Mouse (Mus musculus) embryo, embryonic 10 days (tissue): ENCODE data around the gene Kalrn.

Source experiments
- DNase-seq: peaks from one replicate; pipeline ENCODE4 v3.0.0-alpha.2; 2015; ENCODE audit warnings: low spot score

Gene Kalrn

DNA sequence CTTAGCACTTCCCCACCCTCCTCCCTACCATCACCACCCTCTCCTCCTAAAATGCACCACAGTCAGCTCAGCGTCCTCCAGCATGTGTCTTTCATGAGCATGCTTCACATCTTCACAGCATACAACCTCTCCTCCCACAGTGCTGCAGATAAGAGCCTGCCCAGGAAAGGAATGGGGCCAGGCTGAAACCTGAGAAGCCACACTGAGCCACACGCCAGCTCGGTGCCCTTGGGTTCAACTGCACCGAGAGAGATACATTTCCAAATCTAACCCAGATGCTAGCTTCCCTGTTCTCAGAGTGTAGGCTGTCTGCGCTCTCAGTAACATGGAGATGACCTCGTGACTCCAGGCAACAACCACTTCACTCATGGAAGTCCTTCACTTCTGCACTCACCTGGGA is 151.9 kb downstream of the Kalrn start:
- peak; percentile 86 for DNase-seq

DNA sequence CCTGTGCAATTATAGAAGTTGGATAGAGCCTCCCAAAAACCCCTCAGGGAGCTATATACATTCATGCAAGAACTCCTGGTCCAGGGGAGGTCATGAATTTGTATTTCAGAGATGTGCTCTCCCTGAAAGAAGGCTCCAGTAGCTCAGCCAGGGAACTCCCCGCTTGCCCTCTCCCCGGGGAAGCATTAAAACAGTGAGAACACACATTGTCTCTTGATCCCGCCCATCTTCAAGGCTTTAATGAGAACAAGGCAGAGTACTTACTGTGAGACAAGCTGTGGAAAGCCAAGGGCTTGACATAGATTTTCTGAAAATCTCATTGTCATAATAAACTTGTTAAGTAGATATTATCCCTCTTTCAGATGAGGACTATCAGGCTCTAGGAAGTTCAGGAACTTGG is 155.4 kb downstream of the Kalrn start:
- DNase-seq, result no peak

DNA sequence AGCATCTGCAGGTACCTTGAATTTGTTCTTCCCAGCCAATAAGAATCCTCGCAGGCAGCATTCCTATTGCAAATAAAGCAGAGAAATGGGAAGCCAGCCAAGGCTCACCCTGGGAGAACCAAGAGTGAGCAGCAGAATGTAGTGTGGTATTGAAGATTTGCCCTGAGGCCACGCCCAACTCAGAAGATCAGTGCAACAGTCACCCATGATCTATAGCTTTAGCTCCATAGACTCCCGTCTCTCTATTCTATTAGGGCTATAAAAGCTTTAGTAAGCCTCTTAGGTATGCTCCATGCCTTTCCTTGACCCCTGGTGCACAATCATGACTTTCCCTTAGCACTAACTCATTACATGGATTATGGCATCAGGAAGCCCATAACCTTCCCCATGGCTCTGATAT is 155.9 kb downstream of the Kalrn start:
- DNase-seq, result no peak

DNA sequence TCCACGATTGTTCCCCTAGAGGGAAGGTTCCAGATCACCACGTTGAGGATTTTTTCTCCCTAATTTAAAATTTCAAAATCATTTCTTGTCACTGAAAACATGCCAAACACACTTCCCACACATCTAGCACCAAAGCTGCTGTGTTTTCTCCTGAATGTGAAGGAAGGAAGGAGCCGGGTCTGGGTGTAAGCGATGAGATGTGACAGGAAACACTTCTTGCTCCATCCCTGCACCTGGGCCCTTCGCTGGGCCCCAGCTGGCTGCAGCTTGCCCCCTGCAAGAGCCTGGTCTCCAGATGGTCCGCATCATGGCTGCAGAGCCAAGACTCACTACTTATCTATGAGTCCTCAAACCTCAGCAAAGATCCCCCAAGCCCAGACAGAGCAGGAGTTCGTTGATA is 158.8 kb downstream of the Kalrn start:
- DNase-seq, result peak; percentile 37

DNA sequence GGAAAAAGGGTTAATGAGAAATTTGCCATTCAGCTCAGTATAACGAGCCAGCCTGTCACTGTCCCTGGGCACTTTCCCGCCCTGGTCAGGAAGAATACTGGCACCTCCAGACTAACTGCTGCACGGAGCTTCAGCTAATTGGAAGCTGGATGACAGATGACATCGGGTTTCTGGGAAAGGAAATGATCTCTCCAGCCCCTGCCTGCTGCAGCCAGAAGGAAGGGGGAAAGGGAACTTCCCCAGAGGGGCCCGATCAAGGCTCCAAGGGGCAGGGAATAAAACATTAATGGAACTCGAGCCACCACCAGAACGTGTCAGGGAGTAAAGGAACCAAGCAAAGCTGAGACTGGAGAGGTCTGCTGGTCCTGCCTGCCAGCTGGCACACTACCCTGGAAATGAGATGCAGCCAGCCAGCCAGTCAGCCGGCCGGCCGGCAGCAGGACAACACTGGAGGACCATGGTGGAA is 159.4 kb downstream of the Kalrn start:
- DNase-seq, result peak; percentile 39

DNA sequence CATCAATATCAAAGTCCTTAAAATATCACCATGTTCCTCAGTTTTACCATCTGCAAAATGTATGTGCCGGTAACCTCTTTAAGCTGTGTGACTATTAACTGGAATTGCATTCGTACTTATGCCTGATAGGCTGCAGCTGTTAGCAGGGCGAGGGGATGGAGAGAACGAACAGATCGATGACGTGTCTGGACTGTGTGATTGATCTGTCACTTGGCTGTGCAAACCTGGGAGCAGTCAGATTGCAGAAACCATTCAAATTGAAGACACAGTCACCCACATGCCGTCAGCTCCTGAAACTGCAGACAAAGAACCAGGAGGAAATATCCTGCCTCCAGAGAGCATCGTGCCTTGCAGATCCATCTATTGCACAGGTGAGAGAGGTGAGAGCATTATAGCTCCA is 166.3 kb downstream of the Kalrn start:
- no peak for DNase-seq

DNA sequence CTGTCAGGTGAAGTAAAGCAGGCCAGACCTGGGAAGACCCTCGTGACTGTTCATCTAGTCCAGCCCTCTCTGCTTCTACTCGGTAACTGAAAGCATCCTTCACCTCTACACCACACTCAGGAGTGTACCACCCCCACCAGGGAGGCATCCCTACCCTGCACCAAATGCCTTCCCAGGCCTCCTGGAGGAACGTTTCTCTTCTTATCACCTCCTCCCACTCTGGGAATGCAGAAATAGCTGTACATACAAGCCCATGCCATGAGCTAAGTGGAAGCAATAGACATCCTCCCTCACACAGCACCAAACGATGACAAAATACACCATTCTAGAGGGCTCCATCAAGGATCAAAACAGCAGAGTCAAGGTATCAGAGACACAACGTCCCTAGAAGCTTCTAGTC is 168.2 kb downstream of the Kalrn start:
- no peak for DNase-seq

DNA sequence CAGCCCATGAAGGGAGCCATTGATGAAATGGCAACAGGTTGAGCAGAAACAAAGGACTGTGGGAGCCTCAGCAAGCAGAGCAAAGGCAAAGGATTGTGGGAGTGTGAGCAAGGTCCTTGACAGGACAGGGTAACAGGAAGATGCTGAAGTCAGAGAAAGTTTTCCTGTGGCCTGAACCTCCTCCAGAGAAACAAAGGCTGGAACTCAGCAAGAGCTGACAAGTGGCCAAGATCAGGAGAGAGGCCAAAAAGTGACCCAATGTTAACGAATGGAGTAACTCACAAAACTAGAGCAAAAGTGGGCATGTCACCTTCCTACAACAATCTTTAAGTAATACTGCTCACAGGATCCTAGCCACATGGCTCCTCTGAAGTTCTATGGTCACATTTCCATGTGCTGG is 172.1 kb downstream of the Kalrn start:
- DNase-seq, result no peak

DNA sequence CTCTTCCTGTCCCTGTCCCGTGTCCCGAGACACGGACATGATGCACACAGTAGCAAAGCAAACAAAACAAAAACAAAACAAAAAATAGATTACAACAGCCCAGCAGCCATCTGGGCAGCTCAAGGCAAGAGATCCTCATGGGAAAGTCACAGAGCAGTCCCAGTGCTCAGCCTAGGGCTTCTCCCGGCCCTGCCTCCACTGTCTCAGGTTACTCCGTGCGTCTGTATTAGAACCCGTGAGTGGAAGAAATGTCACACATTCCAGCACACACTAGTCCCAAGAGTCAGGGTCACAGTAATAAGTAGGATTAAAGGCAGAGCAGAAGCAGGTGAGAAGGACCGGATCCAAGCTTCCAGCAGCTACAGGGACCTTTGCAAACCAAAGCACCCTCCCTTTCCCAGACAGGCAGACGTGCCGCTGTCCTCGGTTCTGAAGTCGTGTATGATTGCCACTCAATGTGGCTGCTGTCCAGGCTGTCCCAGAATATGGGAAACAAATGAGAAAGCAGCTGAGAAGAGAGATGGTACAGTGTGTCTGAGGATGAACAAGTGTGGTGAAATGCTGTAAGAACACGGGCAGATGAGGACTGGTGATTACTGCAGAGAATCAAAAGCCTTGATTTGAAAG is 173.1 kb downstream of the Kalrn start:
- peak; percentile 86 for DNase-seq

DNA sequence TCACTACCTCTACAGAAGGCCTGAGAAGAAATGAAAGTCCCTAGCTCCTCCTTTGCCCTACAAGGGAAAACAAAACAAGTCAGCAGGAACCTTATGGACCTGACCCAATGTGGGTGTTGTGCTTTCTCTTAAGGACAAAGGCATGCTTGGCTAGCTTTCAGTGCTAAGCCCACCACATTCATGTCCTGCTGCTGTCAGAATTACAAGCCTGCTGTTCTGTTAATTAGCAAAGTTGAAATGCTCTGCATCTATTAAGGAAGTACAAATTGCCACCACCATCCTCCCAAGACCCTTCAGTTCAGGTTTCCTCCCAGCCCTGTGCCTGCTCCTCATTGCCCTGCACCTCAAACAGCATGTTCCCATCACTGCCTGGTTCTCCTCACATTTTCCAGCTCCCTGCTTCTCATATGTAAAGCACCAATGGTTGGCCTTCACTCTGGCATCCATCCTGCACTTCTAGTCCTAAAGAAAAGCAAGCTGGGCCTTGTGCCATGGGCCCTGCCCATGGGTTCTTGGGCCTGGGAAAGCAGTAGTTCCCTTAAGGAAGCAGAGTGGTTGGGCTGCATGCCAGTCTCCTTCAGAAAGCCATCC is 178.0 kb downstream of the Kalrn start:
- no peak for DNase-seq

DNA sequence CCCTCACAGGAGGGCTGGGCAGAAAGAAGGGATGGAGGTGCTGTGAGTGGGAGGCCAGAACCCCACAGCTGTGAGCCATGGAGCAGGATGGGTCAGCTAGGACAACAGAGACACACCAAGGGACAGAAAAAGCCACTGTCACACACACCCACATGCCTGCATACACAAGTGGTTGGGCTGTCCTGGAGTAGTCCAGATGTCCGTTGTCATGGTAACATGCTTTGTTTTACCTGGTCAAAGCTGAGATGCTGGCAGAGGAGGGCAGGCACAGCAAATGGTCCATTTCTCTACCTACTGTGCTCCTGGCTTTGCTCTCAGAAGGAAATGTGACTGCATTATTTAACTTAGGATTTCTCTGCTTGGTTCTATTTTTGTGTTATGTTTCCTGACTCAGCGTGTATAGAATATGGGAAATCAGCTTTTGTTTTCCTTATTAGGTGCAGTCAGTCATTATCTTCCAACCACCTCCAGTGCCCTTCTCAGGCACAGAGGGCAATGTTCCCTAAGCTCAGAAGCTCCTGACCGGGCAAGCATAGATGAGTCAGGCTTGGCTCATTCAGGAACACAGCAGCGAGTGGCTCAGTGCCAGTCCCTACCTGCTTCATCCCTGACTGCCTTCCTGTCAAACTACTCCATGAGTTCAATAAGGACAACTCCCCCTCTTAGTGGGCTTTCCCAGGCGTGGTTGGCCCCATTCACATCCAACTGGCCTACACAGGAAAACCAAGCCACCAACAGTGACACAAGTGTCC is 183.6 kb downstream of the Kalrn start:
- DNase-seq, result peak; percentile 68

DNA sequence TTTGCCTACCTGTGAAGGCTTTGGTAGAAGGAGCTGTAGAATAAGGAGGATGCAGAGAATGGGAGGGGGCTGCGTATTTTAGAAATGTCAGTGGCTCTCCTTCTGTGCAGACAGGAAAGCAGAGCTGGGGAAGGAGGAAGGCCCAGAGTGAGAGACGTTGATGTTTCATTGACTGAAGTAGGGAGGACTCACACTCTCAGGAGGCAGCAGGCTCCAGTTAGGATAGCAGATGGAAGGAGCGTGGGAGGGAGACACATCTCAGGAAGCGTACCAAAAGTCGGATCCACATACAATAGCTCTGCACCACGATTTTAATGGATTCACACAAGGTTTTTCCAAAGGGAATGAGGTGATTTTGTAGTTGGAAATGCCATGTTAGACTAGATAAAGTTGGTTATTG is 184.5 kb downstream of the Kalrn start:
- DNase-seq, result no peak

DNA sequence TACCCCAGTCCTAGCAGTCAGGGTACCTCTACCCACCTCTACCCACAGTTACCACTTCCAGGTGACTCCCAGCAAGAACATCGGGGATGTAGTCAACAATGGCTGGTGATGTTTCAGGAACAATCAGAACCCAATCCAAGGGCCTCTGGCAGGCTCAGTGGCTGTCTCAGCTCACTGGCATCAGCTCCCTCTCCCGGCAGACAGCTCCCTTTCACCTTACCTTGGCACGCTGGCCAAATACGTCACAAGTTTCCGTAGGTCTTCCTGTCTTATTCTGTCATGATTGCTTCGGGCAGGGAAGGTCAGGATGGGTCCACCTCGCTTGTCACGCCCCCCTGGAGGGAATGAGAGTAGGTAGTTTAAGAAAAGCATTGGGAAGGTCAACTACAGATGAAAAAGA is 188.3 kb downstream of the Kalrn start:
- no peak for DNase-seq

DNA sequence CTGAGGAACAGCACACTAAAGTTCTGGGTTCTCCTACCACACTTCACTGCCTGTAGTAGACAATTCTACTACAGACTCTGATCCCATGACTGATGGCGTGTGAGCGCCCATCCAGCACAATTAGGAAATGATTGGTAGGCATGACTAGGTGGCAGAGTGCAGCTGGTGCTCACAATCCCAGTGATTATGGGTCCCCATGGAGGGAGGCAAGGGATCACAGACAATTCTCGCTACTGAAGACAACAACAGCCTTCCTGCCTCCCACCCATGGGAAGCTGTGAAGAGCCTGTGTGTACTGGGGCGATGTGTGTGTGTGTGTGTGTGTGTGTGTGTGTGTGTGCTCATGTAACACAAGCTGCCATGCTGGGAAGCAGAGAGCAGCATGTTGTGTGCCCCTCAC is 190.3 kb downstream of the Kalrn start:
- no peak for DNase-seq

DNA sequence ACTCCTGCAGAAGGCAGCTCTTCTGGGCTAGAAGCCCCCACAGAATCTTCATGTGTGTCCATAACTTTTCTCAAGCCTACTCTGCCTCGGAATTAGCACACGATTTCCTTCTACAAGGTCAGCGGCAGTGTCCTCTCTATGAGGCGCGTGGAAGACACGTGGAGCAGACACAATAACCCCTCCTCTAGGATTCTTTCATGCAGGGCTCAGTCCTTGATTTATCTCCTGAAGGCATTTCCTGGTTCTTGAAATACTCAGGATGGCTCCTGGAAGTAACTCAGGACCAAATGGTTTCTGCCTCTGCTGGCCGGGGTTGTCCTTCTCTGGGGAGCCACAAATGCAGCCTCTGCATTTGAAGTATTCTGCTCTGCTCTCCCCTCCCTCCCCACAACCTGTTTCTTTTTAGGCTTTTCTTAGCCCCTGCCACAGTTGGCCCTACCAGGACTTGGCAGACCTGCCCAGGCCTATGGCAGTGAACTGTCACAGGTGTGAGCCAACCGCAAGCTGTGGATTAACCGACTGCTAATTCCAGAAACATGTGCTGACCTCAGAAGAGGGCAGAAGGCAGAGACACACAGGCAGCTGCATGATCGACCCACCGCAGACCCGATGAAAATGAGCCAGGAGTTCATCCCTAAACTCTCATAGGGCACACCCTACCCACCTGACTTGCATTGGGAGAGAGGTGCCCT is 197.0 kb downstream of the Kalrn start:
- no peak for DNase-seq

DNA sequence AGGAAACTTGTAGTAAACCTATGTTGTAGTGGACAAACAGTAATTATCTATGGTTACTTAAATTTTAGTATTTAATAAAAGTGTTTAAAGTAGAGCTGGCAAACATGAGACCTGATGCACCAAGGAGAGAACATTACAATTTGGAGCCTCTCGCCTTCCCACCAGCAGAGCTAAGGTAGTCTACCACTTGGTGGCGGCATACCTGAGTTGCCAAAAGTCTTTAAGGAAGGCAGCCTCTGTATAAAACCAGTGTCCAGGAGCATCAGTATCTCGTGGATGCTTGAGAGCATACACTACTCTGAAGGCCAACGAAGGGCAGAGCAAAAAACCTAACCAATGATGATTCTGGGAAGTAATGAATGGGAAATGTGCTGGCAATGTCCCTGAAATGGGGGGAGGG is 199.8 kb downstream of the Kalrn start:
- no peak for DNase-seq

DNA sequence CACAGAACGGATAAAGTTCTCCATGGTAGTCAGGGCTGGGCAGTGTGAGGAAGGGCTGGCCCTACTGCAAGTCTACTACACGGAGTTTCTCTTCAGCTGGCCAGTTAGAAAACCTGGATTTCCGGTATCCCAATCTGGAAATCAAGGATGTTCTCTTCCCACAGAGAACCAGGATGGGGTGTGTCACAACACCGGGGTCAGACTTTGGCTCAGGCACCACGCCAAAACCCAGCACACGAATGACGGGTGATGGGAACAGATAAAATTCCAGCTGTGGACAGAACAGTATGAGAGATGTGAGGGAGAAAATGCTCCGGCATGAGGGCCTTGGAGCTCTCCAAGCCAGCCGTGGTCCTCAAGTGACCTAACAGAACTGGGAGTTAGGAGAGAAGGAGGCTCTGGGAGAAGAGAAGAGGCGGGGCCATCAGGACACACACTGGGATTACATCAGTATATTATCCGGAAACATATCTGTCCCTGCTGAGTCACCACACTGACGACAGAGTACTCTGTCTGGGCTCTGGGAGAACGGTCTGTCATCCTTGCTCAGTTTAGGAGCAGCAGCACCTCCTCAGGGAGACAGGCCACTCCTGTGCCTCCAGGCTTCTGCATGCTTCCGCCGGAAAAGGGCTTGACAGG is 201.1 kb downstream of the Kalrn start:
- DNase-seq, result no peak

DNA sequence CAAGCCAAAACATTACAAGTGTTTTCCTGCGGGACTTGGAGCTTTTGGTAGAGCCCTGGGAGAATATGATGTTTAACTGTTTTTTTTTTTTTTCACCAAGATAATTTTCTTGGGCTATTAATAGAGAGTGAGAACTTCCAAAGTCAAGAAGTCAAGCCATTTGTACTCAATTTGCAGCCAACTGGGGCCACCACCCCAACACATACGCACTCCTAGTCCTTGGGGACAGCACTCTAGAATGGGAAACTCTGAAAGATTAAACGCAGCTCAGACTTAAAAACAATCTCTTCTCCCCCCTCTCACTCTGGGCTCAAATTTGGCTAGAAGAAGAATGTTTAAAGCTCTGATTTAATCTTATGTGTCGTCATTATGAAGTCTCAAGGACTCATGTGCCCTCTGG is 214.1 kb downstream of the Kalrn start:
- DNase-seq, result no peak

DNA sequence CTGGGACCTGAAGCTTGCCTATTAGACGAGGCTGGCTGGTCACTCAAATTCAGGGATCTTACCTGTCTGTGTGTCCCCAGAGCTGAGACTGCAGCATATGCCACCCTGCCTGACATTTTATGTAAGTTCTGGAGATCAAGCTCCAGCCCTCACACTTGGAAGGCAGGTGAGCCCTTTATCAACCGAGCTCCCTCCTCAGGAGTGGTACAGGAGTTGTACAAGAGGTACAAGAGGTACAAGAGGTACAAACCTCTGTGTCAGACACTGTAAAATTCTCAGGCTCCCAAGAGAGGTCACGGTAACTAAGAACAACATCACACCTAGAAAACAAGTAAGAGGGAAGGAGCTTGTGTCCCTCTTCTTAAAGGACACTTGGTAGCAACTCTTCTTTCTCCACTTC is 217.8 kb downstream of the Kalrn start:
- DNase-seq, result no peak

DNA sequence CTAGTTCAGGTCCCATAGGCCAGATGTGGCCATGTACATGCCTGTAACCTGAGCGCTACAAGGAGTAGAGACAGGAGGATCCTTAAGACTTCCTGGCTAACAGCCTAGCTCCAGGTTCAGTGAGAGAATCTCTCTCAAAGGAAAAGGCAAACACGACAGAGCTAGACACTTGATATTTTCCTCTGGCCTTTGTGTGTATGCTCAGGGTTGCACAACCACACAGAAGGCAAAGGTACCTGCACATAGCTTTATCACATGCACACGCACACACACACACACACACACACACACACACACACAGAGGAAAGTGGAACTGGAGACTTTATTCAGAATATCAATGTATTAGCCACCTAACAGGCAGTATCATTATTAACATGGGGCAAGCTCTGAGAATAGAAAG is 219.3 kb downstream of the Kalrn start:
- no peak for DNase-seq

DNA sequence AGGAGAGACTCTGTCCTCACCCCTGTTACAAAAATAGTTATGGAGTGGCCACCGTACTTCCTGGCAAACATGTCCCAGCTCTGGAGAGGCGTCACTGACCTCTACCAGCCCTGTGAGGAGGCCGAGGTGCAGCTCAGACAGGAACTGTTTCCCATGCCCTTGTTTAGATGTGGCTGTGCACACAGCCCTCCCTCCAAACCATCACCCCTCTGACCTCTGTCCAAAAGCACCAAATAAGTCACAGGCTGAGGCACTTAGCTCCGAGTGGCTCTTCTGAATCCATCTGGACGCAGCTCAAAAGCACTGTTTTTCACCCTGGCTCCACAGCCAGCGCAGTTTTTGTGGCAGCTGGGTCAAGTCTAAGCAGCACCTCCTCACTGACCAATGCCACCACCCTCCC is 220.6 kb downstream of the Kalrn start:
- DNase-seq, result peak; percentile 77

DNA sequence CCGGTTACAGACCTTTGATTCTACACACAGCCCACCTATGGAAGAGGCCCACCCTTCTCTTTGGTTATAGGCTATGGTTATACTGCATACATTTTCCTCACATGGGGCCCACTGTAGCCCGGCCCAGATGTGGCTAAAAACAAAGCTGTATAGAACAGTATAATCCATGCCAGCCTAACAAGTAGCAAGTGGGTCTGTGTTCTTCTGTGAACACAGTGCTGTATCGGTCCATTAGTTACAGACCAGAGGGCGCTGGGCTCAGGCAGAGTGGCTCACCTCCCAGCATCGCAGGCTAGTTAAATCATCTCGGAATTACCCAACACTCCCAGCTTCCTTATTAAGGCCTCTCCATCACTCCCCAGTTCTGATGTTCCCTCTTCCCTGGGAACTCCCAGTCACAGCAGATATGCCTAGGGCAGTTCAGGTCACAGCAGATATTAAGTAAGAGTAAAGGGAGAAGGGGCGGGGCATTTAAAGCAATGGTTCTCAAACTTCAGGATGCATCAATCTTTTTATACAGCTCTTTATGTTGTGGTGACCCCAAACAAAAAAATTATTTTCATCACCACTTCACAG is 221.7 kb downstream of the Kalrn start:
- no peak for DNase-seq
